Mouse (Mus musculus) hindbrain, embryonic 12.5 days (tissue): Measurements from ENCODE around the gene Mn1. TPM values are rescaled to one million over a fixed set of nuclear protein-coding genes. Genes with fewer than 3 reads are reported as not detected.

ENCODE experiments used
- ATAC-seq: fragments of 200-750 bp; cut with Nextera tagmentation; 2 replicates; pipeline ENCODE4 v1.8.0; 2017; ENCODE audit warnings: moderate TSS enrichment; ENCODE audit not compliant: low FRiP score
- H3K27ac ChIP-seq: fragments of 300-500 bp; sonication (generic); 2 replicates; pipeline ENCODE4 v1.5.1; 2016; ENCODE audit warnings: mild to moderate bottlenecking
- H3K27me3 ChIP-seq: fragments of 300-500 bp; sonication (generic); 2 replicates; pipeline ENCODE4 v1.6.1; 2016; ENCODE audit warnings: mild to moderate bottlenecking
- H3K36me3 ChIP-seq: fragments of 300-500 bp; sonication (generic); 2 replicates; pipeline ENCODE4 v1.6.1; 2016; ENCODE audit warnings: mild to moderate bottlenecking
- H3K4me1 ChIP-seq: fragments of 300-500 bp; sonication (generic); 2 replicates; pipeline ENCODE4 v1.6.1; 2016
- H3K4me2 ChIP-seq: fragments of 300-500 bp; sonication (generic); replicated peaks from 2 replicates; pipeline ENCODE4 v1.6.1; 2016; ENCODE audit warnings: mild to moderate bottlenecking
- H3K4me3 ChIP-seq: fragments of 300-500 bp; sonication (generic); 2 replicates; pipeline ENCODE4 v1.5.1; 2016; ENCODE audit warnings: mild to moderate bottlenecking
- H3K9ac ChIP-seq: fragments of 300-500 bp; sonication (generic); 2 replicates; pipeline ENCODE4 v1.6.1; 2016; ENCODE audit warnings: mild to moderate bottlenecking, moderate library complexity
- H3K9me3 ChIP-seq: fragments of 300-500 bp; sonication (generic); replicated peaks from 2 replicates; pipeline ENCODE4 v1.6.1; 2016; ENCODE audit warnings: mild to moderate bottlenecking
- WGBS: fragments of 180-500 bp; shearing (Covaris S2); methylation state at CpG from one replicate; pipeline ENCODE4 v1.1.7; 2016; 5-methylcytosine and 5-hydroxymethylcytosine counted together
- polyA plus RNA-seq: library from polyadenylated mRNA; unstranded; fragments of >200 nt; fragmentation: Nextera tagmentation; extraction: Ambion mirVana; gene quantifications from 2 replicates; pipeline ENCODE4 v1.2.1, GENCODE M21; 2016

The Mn1 gene
- polyA plus RNA-seq = 61.0 and 62.7 TPM in 2 replicates

GRCm38 (mm10) chr5:111416591-111417374 is at the start of gene Mn1:
TSS of gene Mn1 (plus strand) at chr5:111417362.
- Histone ChIP-seq H3K4me3 (peak within 1 kb of the TSS; percentile 97), H3K9me3 (no peaks in the 10 kb centered on the region), H3K4me1 (peaks cover 55% of the 10 kb centered on the region), H3K4me2 (peak within 1 kb of the TSS; percentile 99), H3K9ac (peak within 1 kb of the TSS; percentile 96), H3K27ac (peak within 1 kb of the TSS; percentile 99), H3K36me3 (peaks cover 30% of the 10 kb centered on the region), H3K27me3 (peaks cover 5% of the 10 kb centered on the region; the same call in 1 of the 2 replicates)
- peak; percentile 94 for ATAC-seq
- under 1% methylated on average over 85 of the region's 88 CpGs for WGBS

- H3K27me3 ChIP-seq = no peaks in the 10 kb centered on the region
- H3K4me1 ChIP-seq = peaks cover 35% of the 10 kb centered on the region
- peak overlapping the region; percentile 85 for H3K27ac ChIP-seq
- no peak overlapping the region for H3K9ac ChIP-seq
- H3K4me2 ChIP-seq = no peak overlapping the region
- 59% methylated on average over 11 of the region's 11 CpGs for WGBS
- H3K4me3 ChIP-seq = no peak overlapping the region
- H3K9me3 ChIP-seq = no peaks in the 10 kb centered on the region
- H3K36me3 ChIP-seq = peaks cover 31% of the 10 kb centered on the region
- ATAC-seq = peak; percentile 39; the same call in 1 of the 2 replicates
These were observed 49.1 kb upstream of the Mn1 start for GRCm38 (mm10) chr5:111367937-111368517.

- H3K27ac ChIP-seq = peak overlapping the region; percentile 85
- peaks cover 35% of the 10 kb centered on the region for H3K4me1 ChIP-seq
- H3K4me3 ChIP-seq = no peak overlapping the region
- 63% methylated on average over 5 of the region's 5 CpGs for WGBS
- H3K27me3 ChIP-seq = no peaks in the 10 kb centered on the region
- ATAC-seq = peak; percentile 74
- no peak overlapping the region for H3K9ac ChIP-seq
- H3K4me2 ChIP-seq = no peak overlapping the region
- H3K9me3 ChIP-seq = no peaks in the 10 kb centered on the region
- H3K36me3 ChIP-seq = peaks cover 37% of the 10 kb centered on the region
These were observed 48.6 kb upstream of the Mn1 start for GRCm38 (mm10) chr5:111368576-111368975.

GRCm38 (mm10) chr5:111375616-111376015 is 41.5 kb upstream of the Mn1 start:
- Histone ChIP-seq H3K27ac (no peak overlapping the region), H3K4me1 (peaks cover 8% of the 10 kb centered on the region), H3K4me2 (no peak overlapping the region), H3K9me3 (no peaks in the 10 kb centered on the region), H3K27me3 (no peaks in the 10 kb centered on the region), H3K36me3 (peaks cover 77% of the 10 kb centered on the region), H3K9ac (no peak overlapping the region), H3K4me3 (no peak overlapping the region)
- 82% methylated on average over 4 of the region's 4 CpGs for WGBS
- no peak for ATAC-seq

GRCm38 (mm10) chr5:111376276-111377020 is 40.7 kb upstream of the Mn1 start:
- no peak for ATAC-seq
- 83% methylated on average over 24 of the region's 24 CpGs for WGBS
- H3K36me3 ChIP-seq = peaks cover 78% of the 10 kb centered on the region
- no peak overlapping the region for H3K9ac ChIP-seq
- H3K27ac ChIP-seq = peak overlapping the region; percentile 42
- peaks cover 8% of the 10 kb centered on the region for H3K4me1 ChIP-seq
- H3K9me3 ChIP-seq = no peaks in the 10 kb centered on the region
- no peak overlapping the region for H3K4me3 ChIP-seq
- H3K4me2 ChIP-seq = no peak overlapping the region
- no peaks in the 10 kb centered on the region for H3K27me3 ChIP-seq

GRCm38 (mm10) chr5:111378126-111378993 is 38.8 kb upstream of the Mn1 start:
- H3K4me3 ChIP-seq = no peak overlapping the region
- no peak for ATAC-seq
- H3K36me3 ChIP-seq = peaks cover 72% of the 10 kb centered on the region
- H3K9ac ChIP-seq = no peak overlapping the region
- WGBS = 66% methylated on average over 7 of the region's 7 CpGs
- H3K27ac ChIP-seq = no peak overlapping the region
- no peaks in the 10 kb centered on the region for H3K27me3 ChIP-seq
- H3K9me3 ChIP-seq = no peaks in the 10 kb centered on the region
- peaks cover 8% of the 10 kb centered on the region for H3K4me1 ChIP-seq
- H3K4me2 ChIP-seq = no peak overlapping the region

GRCm38 (mm10) chr5:111383335-111383734 is 33.8 kb upstream of the Mn1 start:
- H3K9ac ChIP-seq = no peak overlapping the region
- H3K27ac ChIP-seq = no peak overlapping the region
- H3K36me3 ChIP-seq = peaks cover 81% of the 10 kb centered on the region
- no peak overlapping the region for H3K4me2 ChIP-seq
- peaks cover 10% of the 10 kb centered on the region for H3K4me1 ChIP-seq
- no peaks in the 10 kb centered on the region for H3K9me3 ChIP-seq
- H3K4me3 ChIP-seq = no peak overlapping the region
- no peaks in the 10 kb centered on the region for H3K27me3 ChIP-seq
- no peak for ATAC-seq
- WGBS = 82% methylated on average over 5 of the region's 5 CpGs

GRCm38 (mm10) chr5:111390911-111391310 is 26.3 kb upstream of the Mn1 start:
- Histone ChIP-seq H3K4me3 (no peak overlapping the region), H3K4me2 (no peak overlapping the region), H3K9ac (no peak overlapping the region), H3K36me3 (peaks cover 26% of the 10 kb centered on the region), H3K4me1 (peaks cover 33% of the 10 kb centered on the region), H3K27ac (no peak overlapping the region), H3K27me3 (no peaks in the 10 kb centered on the region), H3K9me3 (no peaks in the 10 kb centered on the region)
- WGBS = 81% methylated on average over 10 of the region's 10 CpGs
- ATAC-seq = no peak

GRCm38 (mm10) chr5:111391485-111391884 is 25.7 kb upstream of the Mn1 start:
- Histone ChIP-seq H3K4me1 (peaks cover 35% of the 10 kb centered on the region), H3K27me3 (no peaks in the 10 kb centered on the region), H3K9ac (no peak overlapping the region), H3K27ac (no peak overlapping the region), H3K4me2 (no peak overlapping the region), H3K36me3 (peaks cover 22% of the 10 kb centered on the region), H3K9me3 (no peaks in the 10 kb centered on the region), H3K4me3 (no peak overlapping the region)
- WGBS = 85% methylated on average over 6 of the region's 6 CpGs
- no peak for ATAC-seq

GRCm38 (mm10) chr5:111393346-111394197 is 23.6 kb upstream of the Mn1 start:
- Histone ChIP-seq H3K4me1 (peaks cover 46% of the 10 kb centered on the region), H3K9ac (no peak overlapping the region), H3K4me3 (no peak overlapping the region), H3K4me2 (peak overlapping the region; percentile 48), H3K27ac (peak overlapping the region; percentile 80), H3K27me3 (peaks cover 4% of the 10 kb centered on the region; the same call in 1 of the 2 replicates), H3K36me3 (peaks cover 5% of the 10 kb centered on the region; the same call in 1 of the 2 replicates), H3K9me3 (no peaks in the 10 kb centered on the region)
- ATAC-seq = peak; percentile 84
- WGBS = 7% methylated on average over 17 of the region's 17 CpGs
